Mouse (Mus musculus): ENCODE results near the gene Rhog. TPM values are rescaled to one million over a fixed set of nuclear protein-coding genes. Genes with fewer than 3 reads are reported as not detected.

The Rhog gene
- polyA plus RNA-seq, 1 experiment from 2014 or later: 43.2 TPM

- H3K27me3 ChIP-seq: no peaks in the 10 kb centered on the region
- ATAC-seq (no peak), DNase-seq (ENCODE audit: low read depth, low spot score) (no peak)
- ChIA-PET POLR2A (no interaction called here), CTCF (no interaction called here)
- TF ChIP-seq CTCF (IDR thresholded peaks at IDR 0.05): no peak
- in situ Hi-C loops (cut with MboI; ENCODE audit: low pct_unique_long_range_greater_than_20kb): no loop called here
These were observed 54.7 kb downstream of the Rhog start for GRCm38 (mm10) chr7:102200996-102201785.

DNA sequence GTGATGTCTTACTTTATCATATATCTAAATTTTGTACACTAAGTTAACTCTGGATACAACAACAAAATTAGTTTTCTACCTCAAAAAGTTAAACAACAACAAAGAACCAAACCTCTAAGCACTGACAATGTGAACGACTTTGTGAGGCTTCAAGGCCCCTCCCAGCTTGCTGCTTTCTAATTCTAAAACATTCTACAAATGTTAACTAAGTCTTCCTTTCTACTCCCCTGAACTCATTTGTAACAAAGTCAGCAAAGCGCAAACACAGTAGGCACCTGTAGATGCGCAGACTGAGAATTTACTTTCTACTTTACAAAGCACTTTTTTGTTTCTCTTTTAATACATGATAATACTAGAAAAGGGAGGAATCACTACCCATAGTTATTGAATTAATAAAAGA lies 55.3 kb downstream of the Rhog start:
- TF ChIP-seq CTCF (IDR thresholded peaks at IDR 0.05): no peak
- in situ Hi-C loops (cut with MboI; ENCODE audit: low pct_unique_long_range_greater_than_20kb): no loop called here
- ATAC-seq (no peak), DNase-seq (ENCODE audit: low read depth, low spot score) (no peak)
- POLR2A ChIA-PET: no interaction called here
- no peaks in the 10 kb centered on the region for H3K27me3 ChIP-seq
- CTCF ChIA-PET: no interaction called here

DNA sequence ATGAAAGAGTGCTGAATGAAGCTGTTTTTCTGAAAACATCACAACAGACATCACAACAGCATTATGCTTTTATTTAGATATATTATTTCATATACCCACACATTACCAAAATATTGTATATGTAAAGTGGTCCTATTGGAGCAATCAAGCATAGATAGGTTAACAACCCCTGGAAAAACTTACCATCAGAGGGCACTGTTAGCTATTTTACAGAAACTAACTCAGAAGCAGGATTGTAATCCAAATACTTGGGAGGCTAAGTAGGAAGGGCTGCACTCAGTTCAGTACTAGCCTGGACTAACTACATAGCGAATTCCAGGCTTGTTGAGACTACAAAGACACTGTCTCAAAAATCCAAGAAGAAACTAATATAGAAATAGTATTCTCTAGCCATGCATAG lies 63.5 kb downstream of the Rhog start:
- POLR2A ChIA-PET: no interaction called here
- no peak for TF ChIP-seq CTCF (IDR thresholded peaks at IDR 0.05)
- DNase-seq (ENCODE audit: low read depth, low spot score): no peak
- CTCF ChIA-PET: interaction anchor here (2.4 kb wide), 1 partner anchor 14 kb away, joined by 10 read pairs; no protein-coding TSS in a partner anchor
- in situ Hi-C loops (cut with MboI; ENCODE audit: low pct_unique_long_range_greater_than_20kb): no loop called here
- ATAC-seq: no peak
- no peaks in the 10 kb centered on the region for H3K27me3 ChIP-seq

Other genes starting within 250 kb of the Rhog start
- 2.4 TPM for gene Il18bp, start 237.4 kb downstream of the Rhog start, polyA plus RNA-seq (2021)
- 35.8 TPM for gene Rnf121, start 190.6 kb downstream of the Rhog start, polyA plus RNA-seq (2021)
- 13.1 TPM for gene Xndc1, start 190.5 kb downstream of the Rhog start, polyA plus RNA-seq (2021)
- gene Xntrpc, start 190.3 kb downstream of the Rhog start, polyA plus RNA-seq (2021): 0.24 TPM
- gene Trpc2, start 172.9 kb downstream of the Rhog start, polyA plus RNA-seq (2021): not detected
- not detected for gene Art1, start 154.3 kb downstream of the Rhog start, polyA plus RNA-seq (2021)
- gene Art5, start 146.6 kb downstream of the Rhog start, polyA plus RNA-seq (2021): not detected
- not detected for gene Chrna10, start 139.2 kb downstream of the Rhog start, polyA plus RNA-seq (2021)
- 40.0 TPM for gene Nup98, start 45.9 kb downstream of the Rhog start, polyA plus RNA-seq (2021)
- gene Pgap2, start 45.8 kb downstream of the Rhog start, polyA plus RNA-seq (2021): 33.7 TPM
- 47.2 TPM for gene Stim1, start 11.8 kb upstream of the Rhog start, polyA plus RNA-seq (2021)
- gene Rrm1, start 185.6 kb upstream of the Rhog start, polyA plus RNA-seq (2021): 85.9 TPM
- gene Olfr543, start 225.6 kb upstream of the Rhog start, polyA plus RNA-seq (2021): not detected
- gene Olfr544, start 232.3 kb upstream of the Rhog start, polyA plus RNA-seq (2021): not detected
- gene Olfr545, start 243.5 kb upstream of the Rhog start, polyA plus RNA-seq (2021): not detected